Mouse (Mus musculus) liver, adult 2 months (tissue): ENCODE results near the gene Gabrd.

Experiments used
- CTCF ChIP-seq: fragments of 200-500 bp; IDR thresholded peaks from 2 replicates; pipeline ENCODE4 v1.5.1; 2011; ENCODE audit warnings: low read depth, low read length, control low read depth
- POLR2A ChIP-seq: fragments of 200-500 bp; IDR thresholded peaks from 2 replicates; pipeline ENCODE4 v1.6.1; 2011; ENCODE audit warnings: low read length, control low read depth; ENCODE audit not compliant: insufficient read depth; ENCODE audit errors: extremely low read depth

DNA sequence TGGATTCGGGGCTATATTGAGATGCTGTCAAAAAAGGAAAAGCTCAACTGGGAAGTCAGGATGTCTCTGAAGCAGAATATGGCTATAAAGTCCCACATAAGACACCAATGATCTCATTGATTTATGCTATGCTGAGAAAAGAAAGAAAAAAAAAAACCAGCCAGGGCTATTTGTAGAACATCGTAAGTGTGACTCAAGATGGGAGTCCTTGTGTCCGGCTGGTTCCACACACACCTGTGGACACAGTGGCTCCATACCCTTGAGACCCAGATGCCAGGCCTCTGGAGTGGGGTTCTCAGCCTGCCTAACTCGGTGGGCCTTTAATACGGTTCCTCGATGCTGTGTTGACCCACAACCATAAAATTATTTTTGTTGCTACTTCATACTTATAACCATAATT is 14.2 kb upstream of the Gabrd start:
- TF ChIP-seq CTCF (no peak), POLR2A (no peak)
